Mouse (Mus musculus): ENCODE data around the gene Trpm8.

GRCm38 (mm10) chr1:88309905-88310304 is 32.4 kb downstream of the Trpm8 start:
- TF ChIP-seq POLR2A (IDR thresholded peaks at IDR 0.05; ENCODE audit: low read depth, low read length) (no peak), CTCF (IDR thresholded peaks at IDR 0.05; ENCODE audit: extremely low read depth, insufficient read depth, insufficient read length, insufficient replicate concordance) (no peak)

Measured in spleen, adult 2 months (tissue).